Mouse (Mus musculus) cerebellum, postnatal 25 days (tissue): ENCODE results near the gene Tm6sf1.
A peak's percentile ranks its signal among the peaks of the same experiment; 100 is the strongest.

Experiments
- DNase-seq, 2 experiments: peaks; one replicate each; pipeline ENCODE4 v3.0.0; 2021; ENCODE audit warnings: mixed read lengths in 2 of 2

The Tm6sf1 gene

GRCm38 (mm10) chr7:81904094-81904493 is 45.3 kb downstream of the Tm6sf1 start:
- DNase-seq, result no peak

- no peak for DNase-seq
These were observed 46.1 kb downstream of the Tm6sf1 start for GRCm38 (mm10) chr7:81904926-81905325.

- DNase-seq, result peak; percentile 27 to 46
These were observed 59.5 kb downstream of the Tm6sf1 start for GRCm38 (mm10) chr7:81918316-81918715.

GRCm38 (mm10) chr7:81920314-81920713 is 61.5 kb downstream of the Tm6sf1 start:
- no peak for DNase-seq

- no peak for DNase-seq
These were observed 62.7 kb downstream of the Tm6sf1 start for GRCm38 (mm10) chr7:81921379-81921952.

GRCm38 (mm10) chr7:81928998-81929397 is 70.2 kb downstream of the Tm6sf1 start:
- no peak for DNase-seq

- no peak for DNase-seq
These were observed 73.8 kb downstream of the Tm6sf1 start for GRCm38 (mm10) chr7:81932521-81933045.

GRCm38 (mm10) chr7:81933061-81933600 is 74.3 kb downstream of the Tm6sf1 start:
- DNase-seq, result peak in 1 of 2 experiments; percentile 25

GRCm38 (mm10) chr7:81933601-81934266 is 74.9 kb downstream of the Tm6sf1 start:
- peak; percentile 79 to 82 for DNase-seq
